Mouse (Mus musculus): ENCODE measurements around the gene Cdk2ap1.

- TF ChIP-seq EP300 (IDR thresholded peaks at IDR 0.05; ENCODE audit: low read depth) (no peak), CTCF (IDR thresholded peaks at IDR 0.05; ENCODE audit: low read depth) (no peak)
Measured at GRCm38 (mm10) chr5:124337909-124338308, 25.0 kb downstream of the Cdk2ap1 start.

Data from heart, postnatal 0 days (tissue).